Mouse (Mus musculus) forebrain, embryonic 15.5 days (tissue): ENCODE data around the gene Aif1. TPM values are rescaled to one million over a fixed set of nuclear protein-coding genes. Genes with fewer than 3 reads are reported as not detected.

Experiments used
- microRNA-seq: library from miRNA; unstranded; fragments of <30 nt; microRNA quantifications from one replicate; pipeline ENCODE4, GENCODE M21; 2016
- polyA plus RNA-seq: library from polyadenylated mRNA; unstranded; fragments of >200 nt; fragmentation: Nextera tagmentation; extraction: Ambion mirVana; gene quantifications from 2 replicates; pipeline ENCODE4 v1.2.1, GENCODE M21; 2015

The Aif1 gene
- polyA plus RNA-seq, 1 experiment from 2014 or later: 5.7 TPM

Small RNAs within 50 kb of the gene (microRNA-seq; reads per million reads assigned to microRNA genes)
- gene Mir6973a: not detected
- gene Mir6974: not detected

Other genes with a start within 250 kb of the Aif1 start
- 27.9 and 31.0 TPM in 2 replicates for gene Neu1, start 244.8 kb downstream of the Aif1 start, polyA plus RNA-seq
- gene Hspa1b, start 216.8 kb downstream of the Aif1 start, polyA plus RNA-seq: 0.10 and 0.17 TPM in 2 replicates
- not detected in 2 replicates for gene Gm20481, start 206.2 kb downstream of the Aif1 start, polyA plus RNA-seq
- 3.6 and 3.7 TPM in 2 replicates for gene Hspa1a, start 203.9 kb downstream of the Aif1 start, polyA plus RNA-seq
- 1.5 TPM in 2 replicates for gene Hspa1l, start 203.4 kb downstream of the Aif1 start, polyA plus RNA-seq
- 132 and 149 TPM in 2 replicates for gene Lsm2, start 194.2 kb downstream of the Aif1 start, polyA plus RNA-seq
- 82.9 and 88.6 TPM in 2 replicates for gene Vars, start 175.1 kb downstream of the Aif1 start, polyA plus RNA-seq
- 0.14 and 0.28 TPM in 2 replicates for gene Vwa7, start 159.5 kb downstream of the Aif1 start, polyA plus RNA-seq
- gene Sapcd1, start 148.1 kb downstream of the Aif1 start, polyA plus RNA-seq: 5.8 and 5.9 TPM in 2 replicates
- 2.8 and 3.2 TPM in 2 replicates for gene Msh5, start 129.3 kb downstream of the Aif1 start, polyA plus RNA-seq
- gene Clic1, start 126.1 kb downstream of the Aif1 start, polyA plus RNA-seq: 98.4 and 100 TPM in 2 replicates
- gene Ddah2, start 117.0 kb downstream of the Aif1 start, polyA plus RNA-seq: 540 and 556 TPM in 2 replicates
- gene Ly6g6c, start 110.7 kb downstream of the Aif1 start, polyA plus RNA-seq: not detected in 2 replicates
- gene Mpig6b, start 109.9 kb downstream of the Aif1 start, polyA plus RNA-seq: 0.15 and 0.17 TPM in 2 replicates
- 10.0 and 11.9 TPM in 2 replicates for gene Ly6g6e, start 99.2 kb downstream of the Aif1 start, polyA plus RNA-seq
- 0.46 and 0.47 TPM in 2 replicates for gene Ly6g6d, start 98.0 kb downstream of the Aif1 start, polyA plus RNA-seq
- gene Ly6g6f, start 90.5 kb downstream of the Aif1 start, polyA plus RNA-seq: 0.32 TPM in 1 of 2 replicates, not detected in the other
- 93.2 and 97.4 TPM in 2 replicates for gene Abhd16a, start 86.8 kb downstream of the Aif1 start, polyA plus RNA-seq
- not detected in 2 replicates for gene Ly6g5c, start 67.8 kb downstream of the Aif1 start, polyA plus RNA-seq
- gene Ly6g5b, start 60.6 kb downstream of the Aif1 start, polyA plus RNA-seq: 1.2 and 1.3 TPM in 2 replicates
- gene Gpank1, start 54.6 kb downstream of the Aif1 start, polyA plus RNA-seq: 29.3 and 32.0 TPM in 2 replicates
- 307 and 309 TPM in 2 replicates for gene Csnk2b, start 54.0 kb downstream of the Aif1 start, polyA plus RNA-seq
- 8.7 TPM in 2 replicates for gene D17H6S53E, start 49.7 kb downstream of the Aif1 start, polyA plus RNA-seq
- 0.28 and 0.31 TPM in 2 replicates for gene Apom, start 44.0 kb downstream of the Aif1 start, polyA plus RNA-seq
- 92.3 and 93.8 TPM in 2 replicates for gene Bag6, start 40.9 kb downstream of the Aif1 start, polyA plus RNA-seq
- 185 and 208 TPM in 2 replicates for gene Prrc2a, start 11.2 kb downstream of the Aif1 start, polyA plus RNA-seq
- gene Lst1, start 12.4 kb upstream of the Aif1 start, polyA plus RNA-seq: 6.2 and 6.8 TPM in 2 replicates
- gene Ltb, start 18.4 kb upstream of the Aif1 start, polyA plus RNA-seq: 0.25 and 0.70 TPM in 2 replicates
- not detected in 2 replicates for gene Tnf, start 25.9 kb upstream of the Aif1 start, polyA plus RNA-seq
- 0.36 TPM in 1 of 2 replicates, not detected in the other for gene Lta, start 29.3 kb upstream of the Aif1 start, polyA plus RNA-seq
- 0.61 and 1.1 TPM in 2 replicates for gene Gm16181, start 44.8 kb upstream of the Aif1 start, polyA plus RNA-seq
- 38.2 and 41.5 TPM in 2 replicates for gene Atp6v1g2, start 57.6 kb upstream of the Aif1 start, polyA plus RNA-seq
- gene Nfkbil1, start 59.7 kb upstream of the Aif1 start, polyA plus RNA-seq: 11.7 and 12.3 TPM in 2 replicates
- 478 and 488 TPM in 2 replicates for gene Ddx39b, start 65.7 kb upstream of the Aif1 start, polyA plus RNA-seq
- 48.1 and 50.1 TPM in 2 replicates for gene H2-D1, start 86.7 kb upstream of the Aif1 start, polyA plus RNA-seq
- gene H2-Q1, start 144.3 kb upstream of the Aif1 start, polyA plus RNA-seq: 0.27 and 0.32 TPM in 2 replicates
- 1.1 and 1.2 TPM in 2 replicates for gene H2-Q2, start 166.2 kb upstream of the Aif1 start, polyA plus RNA-seq
- 0.73 and 0.80 TPM in 2 replicates for gene H2-Q4, start 203.5 kb upstream of the Aif1 start, polyA plus RNA-seq
- gene H2-Q6, start 248.8 kb upstream of the Aif1 start, polyA plus RNA-seq: 0.33 and 0.53 TPM in 2 replicates